Mouse (Mus musculus) gastrocnemius, postnatal 10 days (tissue): Measurements from ENCODE around the gene Phf23. TPM values are rescaled to one million over a fixed set of nuclear protein-coding genes. Genes with fewer than 3 reads are reported as not detected.
"Not testable (repeated sequence)": the region's sequence is repeated elsewhere in the genome, so short reads cannot be mapped to it uniquely, and the experiment has no call there.

Source experiments
- DNase-seq: peaks from one replicate; pipeline ENCODE4 v3.0.0; 2021; ENCODE audit warnings: mixed read lengths
- long read RNA-seq, 2 experiments: library from polyadenylated mRNA; stranded (forward); transcript quantifications; one replicate each; pipeline ENCODE4 v2.0.0; 2021
- total RNA-seq, 2 experiments: library from RNA; stranded (reverse); gene quantifications; 2 replicates each; pipeline ENCODE4 v1.2.3; 2021

The Phf23 gene
- total RNA-seq: 10 to 100 TPM; 22.2 to 28.9 TPM
- long read RNA-seq, experiment 1, transcript Phf23-201 (5 exons, 2,006 nt): major isoform, 26 of 43 reads
- long read RNA-seq, experiment 1, partial matches to known transcripts: 3 of 43 reads
- long read RNA-seq, experiment 1, other reads (novel, unspliced or antisense): 10 of 43 reads
- long read RNA-seq, experiment 2, transcript Phf23-201 (5 exons, 2,006 nt): major isoform, 23 of 35 reads
- long read RNA-seq, experiment 2, partial matches to known transcripts: 1 of 35 reads
- long read RNA-seq, experiment 2, other reads (novel, unspliced or antisense): 3 of 35 reads

- peak; percentile 93 for DNase-seq
These were observed at the start of gene Phf23 for GRCm38 (mm10) chr11:69995391-69995960. TSS of gene Phf23 (plus strand) at chr11:69995777.

DNA sequence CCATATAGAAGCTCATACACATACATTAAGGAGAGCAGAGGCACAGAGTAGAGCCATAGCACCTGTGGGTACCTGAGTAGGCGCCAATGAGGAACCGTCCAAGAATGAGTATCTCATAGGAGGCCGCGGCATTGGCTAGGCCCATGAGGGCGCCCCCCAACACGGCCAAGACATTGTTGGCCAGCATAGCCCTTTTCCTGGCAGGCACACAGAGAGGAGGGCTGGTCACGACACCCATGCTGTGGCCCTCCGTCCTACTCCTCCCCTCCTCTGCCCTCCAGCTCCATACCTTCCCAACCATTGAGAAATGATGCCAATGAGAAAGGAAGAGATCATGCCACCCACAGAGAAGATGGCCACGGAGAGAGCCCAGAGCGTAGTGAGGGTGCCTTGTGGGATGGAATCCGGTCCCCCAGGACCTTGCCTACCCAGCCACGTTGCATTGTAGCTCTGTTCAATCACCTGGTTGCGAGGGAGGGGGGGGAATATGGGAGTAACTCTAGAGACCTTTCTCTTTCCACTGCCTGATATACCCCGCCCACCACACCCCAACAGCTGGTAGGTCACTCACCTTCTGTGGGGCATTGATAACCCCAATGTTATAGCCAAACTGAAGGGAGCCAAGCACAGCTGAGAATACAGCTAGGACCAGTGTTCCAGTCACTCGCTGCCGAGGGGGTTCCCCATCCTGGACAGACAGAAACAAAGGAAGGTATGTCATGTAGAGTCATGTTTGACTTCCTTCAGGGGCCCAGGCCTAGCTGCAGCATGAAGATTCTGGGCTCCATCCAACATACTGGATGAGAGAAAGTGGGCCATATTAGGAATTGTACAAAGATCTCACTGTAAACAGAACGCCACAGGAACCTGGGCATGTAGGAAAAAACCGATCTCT is 49.3 kb upstream of the Phf23 start:
- no peak for DNase-seq

- DNase-seq: peak; percentile 78
These were observed 48.1 kb upstream of the Phf23 start for GRCm38 (mm10) chr11:69947337-69948065.

DNA sequence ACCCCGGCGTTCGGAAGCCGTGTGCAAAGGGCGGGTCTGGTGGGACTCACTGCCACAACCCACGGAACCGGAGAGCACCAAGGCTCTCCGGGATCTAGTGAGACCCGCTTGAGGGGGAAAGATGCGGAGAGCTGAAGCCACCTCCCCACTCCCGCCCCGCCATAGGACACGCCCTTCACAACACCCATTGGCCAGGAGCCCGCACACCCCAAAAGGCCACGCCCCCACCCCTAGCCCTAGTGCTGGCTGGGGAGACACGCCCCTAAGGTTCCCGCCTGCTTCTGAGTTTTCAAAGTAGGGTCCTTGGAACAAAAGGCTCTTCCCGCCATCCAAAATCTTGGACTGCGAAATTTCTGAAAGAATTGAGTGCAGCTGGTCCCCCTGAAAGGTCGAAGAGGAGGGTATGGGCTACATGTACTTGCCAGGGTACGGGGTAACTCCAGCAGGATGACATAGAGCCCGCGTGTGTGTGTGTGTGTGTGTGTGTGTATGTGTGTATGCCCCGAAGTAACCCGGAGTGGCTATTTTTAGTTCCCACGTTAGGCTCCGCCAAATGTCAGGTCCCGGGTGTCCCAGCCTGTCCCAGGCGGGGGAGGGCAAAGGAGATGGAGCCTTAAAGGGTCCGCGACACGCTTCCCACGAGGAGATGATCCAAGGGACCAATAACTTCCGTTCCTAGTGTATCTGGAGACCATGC is 47.4 kb upstream of the Phf23 start, which contains the start of gene Slc2a4:
Gene Slc2a4 (minus strand): TSS at position 123 of the 697 bp plus-strand sequence.
- peak; percentile 97 for DNase-seq

DNA sequence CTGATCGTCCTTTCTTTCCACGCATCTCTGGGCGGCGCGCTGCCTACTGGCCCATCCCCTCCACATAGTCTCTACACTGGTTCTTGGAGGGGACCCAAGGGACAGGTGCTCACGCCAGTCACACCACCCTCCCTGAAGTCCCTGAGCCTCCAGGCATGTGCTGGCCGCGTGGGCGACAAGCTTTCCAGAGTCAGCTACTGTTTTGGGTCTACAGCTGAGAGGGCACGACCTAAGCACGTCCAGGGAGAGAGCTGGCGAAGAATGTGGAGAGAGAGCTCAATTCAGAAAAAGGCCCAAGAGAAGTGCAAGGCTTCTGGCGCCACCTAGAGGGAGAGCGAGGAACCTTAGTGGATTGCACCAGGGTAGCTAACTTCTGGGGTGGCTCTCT is 46.8 kb upstream of the Phf23 start:
- peak; percentile 89 for DNase-seq

- no peak for DNase-seq
These were observed 44.6 kb upstream of the Phf23 start for GRCm38 (mm10) chr11:69950807-69951459.

DNA sequence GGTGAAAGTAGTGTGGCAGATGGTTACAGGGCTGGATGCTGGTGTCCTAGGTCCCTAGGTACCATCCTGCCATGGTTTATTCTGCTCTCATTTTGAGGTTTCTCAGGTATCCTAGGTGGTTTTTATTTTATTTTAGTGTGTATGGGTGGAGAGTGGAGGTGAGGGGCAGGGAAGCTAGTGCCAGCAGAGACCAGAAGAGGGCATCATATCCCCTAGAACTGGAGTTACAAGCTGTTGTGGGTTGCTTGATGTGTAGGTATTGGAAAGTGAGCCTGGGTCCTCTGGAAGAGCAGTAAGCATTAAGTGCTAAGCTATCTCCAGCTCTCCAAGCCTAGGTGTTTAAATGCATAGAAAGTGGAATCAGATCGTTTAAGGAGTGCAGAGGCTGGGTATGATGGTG is 43.3 kb upstream of the Phf23 start:
- no peak for DNase-seq

GRCm38 (mm10) chr11:69953267-69953915 is 42.2 kb upstream of the Phf23 start:
- DNase-seq: no peak

DNA sequence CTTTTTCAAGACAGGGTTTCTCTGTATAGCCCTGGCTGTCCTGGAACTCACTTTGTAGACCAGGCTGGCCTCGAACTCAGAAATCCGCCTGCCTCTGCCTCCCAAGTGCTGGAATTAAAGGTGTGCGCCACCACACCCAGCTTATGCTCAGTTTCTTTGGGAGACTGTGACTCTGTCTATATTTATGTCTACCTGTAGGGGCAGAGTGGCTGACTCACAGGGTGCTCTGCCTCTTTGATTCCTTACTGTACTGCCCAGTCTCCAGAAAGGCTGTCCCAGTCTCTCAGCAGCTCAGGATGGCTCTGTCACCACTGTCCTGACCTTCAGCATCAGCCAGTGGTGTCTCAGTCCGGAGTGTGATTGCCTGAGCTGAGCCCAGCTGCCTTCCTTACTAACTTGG is 40.0 kb upstream of the Phf23 start:
- DNase-seq: not testable (repeated sequence)

- DNase-seq: no peak
These were observed 39.4 kb upstream of the Phf23 start for GRCm38 (mm10) chr11:69956218-69956617.

DNA sequence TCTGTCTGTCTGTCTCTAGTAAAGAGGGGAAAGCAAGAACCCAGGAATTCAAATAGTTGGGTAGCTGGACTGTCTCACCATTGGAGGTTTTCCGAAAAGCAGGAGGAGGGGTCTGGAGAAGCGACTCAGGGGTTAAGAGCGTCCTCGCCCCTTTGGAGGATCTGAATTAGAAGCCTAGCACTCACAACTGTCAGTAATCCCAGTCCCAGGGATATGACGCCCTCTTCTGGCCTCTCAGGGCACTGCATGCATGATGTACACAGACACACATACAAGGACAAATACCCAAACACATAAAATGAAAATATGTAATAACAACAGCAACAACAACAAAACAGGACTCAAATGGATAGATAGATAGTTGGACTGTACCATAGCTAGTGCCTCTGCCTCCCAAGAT is 35.0 kb upstream of the Phf23 start:
- no peak for DNase-seq

DNA sequence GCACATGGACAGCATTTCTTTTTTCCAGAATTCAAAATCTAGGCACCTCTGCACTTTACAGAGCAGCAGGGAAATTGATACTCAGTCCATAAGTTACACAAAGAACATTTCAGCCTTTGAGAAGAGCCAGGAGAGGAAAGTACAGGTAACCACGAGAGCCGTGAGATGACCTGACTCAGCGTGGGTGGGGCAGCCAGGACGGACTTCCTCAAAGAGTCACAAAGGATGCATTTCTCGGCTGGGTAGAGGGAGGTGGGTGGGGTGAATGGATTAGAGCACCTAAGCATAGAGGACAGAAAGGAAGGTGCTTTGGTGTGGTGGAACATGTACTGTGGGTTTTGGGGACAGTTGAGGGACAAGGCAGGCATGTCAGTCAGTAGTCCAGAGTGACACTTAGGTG is 33.7 kb upstream of the Phf23 start:
- no peak for DNase-seq

DNA sequence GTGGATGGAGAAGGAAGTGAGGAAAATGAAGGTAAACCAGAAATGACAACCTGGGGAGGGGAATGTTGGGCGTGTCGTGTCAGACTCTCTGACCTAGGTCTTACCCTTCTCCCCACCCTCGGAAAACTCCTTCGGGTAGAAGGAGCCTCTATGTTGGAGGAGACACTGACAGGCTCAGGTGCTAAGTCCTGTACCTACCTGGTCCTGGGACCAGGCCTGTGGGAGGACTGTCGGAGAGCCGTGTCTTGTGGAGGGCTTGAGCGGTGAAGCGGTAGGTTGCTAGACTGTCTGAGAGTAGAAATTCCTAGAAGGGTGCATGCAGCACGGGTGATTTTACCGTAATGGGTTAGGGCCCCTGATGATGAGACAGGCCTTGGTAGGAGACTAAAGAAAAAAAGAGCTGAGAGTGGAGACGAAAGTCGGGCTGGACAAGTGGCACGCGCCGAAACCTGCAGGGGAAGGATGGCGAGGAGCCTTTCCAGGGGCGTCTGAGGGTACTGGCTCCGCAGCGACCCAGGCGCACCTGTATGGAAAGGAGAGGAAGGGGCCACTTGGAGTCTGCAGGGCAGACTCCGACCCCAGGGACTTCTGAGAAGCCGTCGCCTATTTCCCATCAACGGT is 30.8 kb upstream of the Phf23 start, which contains the start of gene Cldn7:
Gene Cldn7 (plus strand): TSS at position 130 of the 621 bp plus-strand sequence.
- DNase-seq: no peak

- no peak for DNase-seq
These were observed 30.1 kb upstream of the Phf23 start for GRCm38 (mm10) chr11:69965271-69966005.

- peak; percentile 42 for DNase-seq
These were observed 29.3 kb upstream of the Phf23 start for GRCm38 (mm10) chr11:69966006-69966859.

DNA sequence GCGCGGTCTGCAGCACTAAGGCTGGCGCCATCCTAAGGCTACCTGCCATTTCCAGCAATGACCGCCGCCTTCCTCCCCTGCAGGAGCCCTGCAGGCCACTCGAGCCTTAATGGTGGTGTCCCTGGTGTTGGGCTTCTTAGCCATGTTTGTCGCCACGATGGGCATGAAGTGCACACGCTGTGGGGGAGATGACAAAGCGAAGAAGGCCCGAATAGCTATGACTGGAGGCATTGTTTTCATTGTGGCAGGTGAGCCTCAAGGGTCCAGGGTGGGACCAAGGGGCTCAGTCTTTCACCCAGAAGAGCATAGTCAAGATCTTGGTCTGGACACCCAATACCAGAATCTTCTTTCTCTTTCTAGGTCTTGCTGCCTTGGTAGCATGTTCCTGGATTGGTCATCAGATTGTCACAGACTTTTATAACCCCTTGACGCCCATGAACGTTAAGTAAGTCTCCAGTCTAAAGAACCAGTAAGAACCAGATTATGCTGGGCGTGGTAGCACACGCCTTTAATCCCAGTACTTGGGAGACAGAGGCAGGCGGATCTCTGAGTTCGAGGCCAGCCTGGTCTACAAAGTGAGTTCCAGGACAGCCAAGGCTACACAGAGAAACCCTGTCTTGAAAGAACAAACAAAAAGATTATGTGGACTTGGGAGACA is 28.6 kb upstream of the Phf23 start:
- no peak for DNase-seq

GRCm38 (mm10) chr11:69968793-69969192 is 26.8 kb upstream of the Phf23 start:
- no peak for DNase-seq

- no peak for DNase-seq
These were observed 25.4 kb upstream of the Phf23 start for GRCm38 (mm10) chr11:69970222-69970621.
